Mouse (Mus musculus) intestine, postnatal 0 days (tissue): ENCODE measurements around the gene 4921517D22Rik. TPM values are rescaled to one million over a fixed set of nuclear protein-coding genes. Genes with fewer than 3 reads are reported as not detected.

Source experiments
- ATAC-seq: fragments of 200-750 bp; cut with Nextera tagmentation; 2 replicates; pipeline ENCODE4 v1.8.0; 2017; ENCODE audit warnings: mild to moderate bottlenecking, moderate TSS enrichment, moderate library complexity
- H3K27ac ChIP-seq: fragments of 300-500 bp; sonication (generic); 2 replicates; pipeline ENCODE4 v1.5.1; 2014; ENCODE audit warnings: mild to moderate bottlenecking, low read depth, low read length, moderate library complexity
- H3K27me3 ChIP-seq: fragments of 300-500 bp; sonication (generic); replicated peaks from 2 replicates; pipeline ENCODE4 v1.6.1; 2014; ENCODE audit warnings: low read length, mixed read lengths; ENCODE audit not compliant: control insufficient read depth, insufficient read depth
- H3K36me3 ChIP-seq: fragments of 300-500 bp; sonication (generic); 2 replicates; pipeline ENCODE4 v1.6.1; 2014; ENCODE audit warnings: mild to moderate bottlenecking, moderate library complexity; ENCODE audit not compliant: control insufficient read depth, insufficient read depth
- H3K4me1 ChIP-seq: fragments of 300-500 bp; sonication (generic); replicated peaks from 2 replicates; pipeline ENCODE4 v1.6.1; 2014; ENCODE audit warnings: antibody characterized with exemption, low read length, mixed read lengths; ENCODE audit not compliant: control insufficient read depth, insufficient read depth
- H3K4me2 ChIP-seq: fragments of 300-500 bp; sonication (generic); replicated peaks from 2 replicates; pipeline ENCODE4 v1.6.1; 2014; ENCODE audit warnings: low read depth, mild to moderate bottlenecking, moderate library complexity
- H3K4me3 ChIP-seq: fragments of 300-500 bp; sonication (generic); 2 replicates; pipeline ENCODE4 v1.5.1; 2014; ENCODE audit warnings: low read depth, low read length
- H3K9ac ChIP-seq: fragments of 300-500 bp; sonication (generic); 2 replicates; pipeline ENCODE4 v1.6.1; 2014; ENCODE audit warnings: mild to moderate bottlenecking, low read depth, low read length
- H3K9me3 ChIP-seq: fragments of 300-500 bp; sonication (generic); 2 replicates; pipeline ENCODE4 v1.6.1; 2016; ENCODE audit warnings: mixed run types; ENCODE audit not compliant: control insufficient read depth
- CTCF ChIP-seq: sonication (generic); IDR thresholded peaks from 2 replicates; pipeline ENCODE4 v1.5.1; 2016; ENCODE audit warnings: low read depth, mild to moderate bottlenecking, control low read depth, antibody characterized with exemption, moderate library complexity
- WGBS: fragments of 180-500 bp; shearing (Covaris S2); extraction: QIAGEN DNeasy Blood & Tissue Kit; methylation state at CpG from one replicate; pipeline ENCODE4 v1.1.7; 2014; 5-methylcytosine and 5-hydroxymethylcytosine counted together
- polyA plus RNA-seq: library from polyadenylated mRNA; unstranded; fragments of >200 nt; fragmentation: Nextera tagmentation; extraction: Ambion mirVana; gene quantifications from 2 replicates; pipeline ENCODE4 v1.2.1, GENCODE M21; 2015

Gene 4921517D22Rik
- polyA plus RNA-seq, 1 experiment from 2014 or later: not detected

GRCm38 (mm10) chr13:59649781-59650180 lies 44.1 kb downstream of the 4921517D22Rik start:
- TF ChIP-seq CTCF: no peak
- peak overlapping the region; percentile 46; the same call in 1 of the 2 replicates for H3K27ac ChIP-seq
- WGBS: 59% methylated on average over 5 of the region's 5 CpGs
- no peaks in the 10 kb centered on the region for H3K9me3 ChIP-seq
- H3K4me3 ChIP-seq: no peak overlapping the region
- H3K36me3 ChIP-seq: peaks cover 14% of the 10 kb centered on the region
- H3K4me1 ChIP-seq: 0 out of 2 replicates have a peak, but pooled peaks cover 2% of the 10 kb centered on the region
- H3K27me3 ChIP-seq: no peaks in the 10 kb centered on the region
- no peak overlapping the region for H3K9ac ChIP-seq
- H3K4me2 ChIP-seq: no peak overlapping the region
- ATAC-seq: peak; percentile 71

GRCm38 (mm10) chr13:59648598-59648997 lies 45.3 kb downstream of the 4921517D22Rik start:
- Histone ChIP-seq H3K36me3 (peaks cover 15% of the 10 kb centered on the region), H3K27me3 (no peaks in the 10 kb centered on the region), H3K9me3 (no peaks in the 10 kb centered on the region), H3K4me3 (no peak overlapping the region), H3K27ac (no peak overlapping the region), H3K4me2 (no peak overlapping the region), H3K4me1 (no peaks in the 10 kb centered on the region), H3K9ac (no peak overlapping the region)
- no peak for TF ChIP-seq CTCF
- no peak for ATAC-seq
- 83% methylated on average over 6 of the region's 6 CpGs for WGBS

DNA sequence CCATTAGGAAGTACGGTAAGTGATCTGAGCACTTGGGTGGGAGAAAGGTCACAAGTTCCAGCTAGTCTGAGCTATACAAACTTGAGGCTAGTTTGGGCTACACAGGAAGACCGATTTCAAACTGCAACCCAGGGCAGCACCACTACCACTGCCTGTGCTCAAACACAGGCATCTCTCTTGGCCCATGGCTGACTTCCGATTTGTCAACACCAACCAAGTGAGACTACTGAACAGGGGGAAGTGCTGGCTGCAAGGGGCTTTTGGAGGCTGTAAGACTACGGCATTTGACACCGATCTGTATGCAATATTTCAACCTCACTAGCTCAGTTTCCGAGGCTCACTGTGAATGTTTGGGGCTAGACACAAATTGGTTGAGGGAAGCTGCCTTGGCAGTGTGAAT lies 46.4 kb downstream of the 4921517D22Rik start:
- no peaks in the 10 kb centered on the region for H3K27me3 ChIP-seq
- no peaks in the 10 kb centered on the region for H3K4me1 ChIP-seq
- no peak overlapping the region for H3K9ac ChIP-seq
- no peaks in the 10 kb centered on the region for H3K9me3 ChIP-seq
- ATAC-seq: no peak
- no peak overlapping the region for H3K4me3 ChIP-seq
- WGBS: 91% methylated on average over 6 of the region's 6 CpGs
- no peak for TF ChIP-seq CTCF
- H3K4me2 ChIP-seq: no peak overlapping the region
- H3K36me3 ChIP-seq: peaks cover 15% of the 10 kb centered on the region
- H3K27ac ChIP-seq: no peak overlapping the region

DNA sequence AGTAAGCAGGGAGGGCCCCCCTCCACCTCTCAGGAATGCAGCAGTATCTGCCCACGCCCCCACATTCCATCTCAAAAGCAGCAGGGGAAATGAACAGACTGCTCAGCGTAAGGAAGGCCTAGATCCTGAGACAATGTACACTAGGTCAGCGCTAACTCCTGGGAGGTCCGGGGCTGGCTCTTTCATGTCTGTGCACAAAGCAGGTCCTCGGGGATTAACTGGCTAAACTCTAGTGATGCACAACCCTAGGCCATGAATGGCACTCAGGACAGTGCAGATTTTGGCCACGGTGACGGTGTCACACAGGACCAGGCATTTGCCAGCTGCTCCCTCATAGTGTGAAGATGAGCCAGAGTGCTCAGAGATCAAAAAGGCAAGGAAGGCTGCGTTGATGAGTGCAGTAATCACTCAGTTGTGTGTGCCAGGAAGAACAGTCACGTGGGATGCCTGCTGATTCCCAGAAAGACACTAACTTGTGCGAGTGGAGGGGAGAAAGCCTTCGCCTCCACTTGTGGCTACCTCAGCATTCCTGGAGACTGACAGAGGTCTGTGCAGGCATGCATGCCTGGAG lies 47.1 kb downstream of the 4921517D22Rik start:
- 60% methylated on average over 11 of the region's 11 CpGs for WGBS
- Histone ChIP-seq H3K27ac (no peak overlapping the region), H3K27me3 (no peaks in the 10 kb centered on the region)

GRCm38 (mm10) chr13:59645491-59645890 lies 48.4 kb downstream of the 4921517D22Rik start:
- no peak for ATAC-seq
- Histone ChIP-seq H3K4me1 (no peaks in the 10 kb centered on the region), H3K4me3 (no peak overlapping the region), H3K9me3 (no peaks in the 10 kb centered on the region), H3K9ac (no peak overlapping the region), H3K4me2 (no peak overlapping the region), H3K27ac (no peak overlapping the region), H3K27me3 (no peaks in the 10 kb centered on the region), H3K36me3 (peaks cover 24% of the 10 kb centered on the region)
- TF ChIP-seq CTCF: no peak
- 82% methylated on average over 3 of the region's 3 CpGs for WGBS

More for the DNA sequence above, 47.1 kb downstream of the 4921517D22Rik start:
- H3K4me2 ChIP-seq: no peak overlapping the region
- ATAC-seq: no peak
- no peak for TF ChIP-seq CTCF
- peaks cover 19% of the 10 kb centered on the region for H3K36me3 ChIP-seq
- no peak overlapping the region for H3K9ac ChIP-seq
- H3K9me3 ChIP-seq: no peaks in the 10 kb centered on the region
- no peaks in the 10 kb centered on the region for H3K4me1 ChIP-seq
- H3K4me3 ChIP-seq: no peak overlapping the region

DNA sequence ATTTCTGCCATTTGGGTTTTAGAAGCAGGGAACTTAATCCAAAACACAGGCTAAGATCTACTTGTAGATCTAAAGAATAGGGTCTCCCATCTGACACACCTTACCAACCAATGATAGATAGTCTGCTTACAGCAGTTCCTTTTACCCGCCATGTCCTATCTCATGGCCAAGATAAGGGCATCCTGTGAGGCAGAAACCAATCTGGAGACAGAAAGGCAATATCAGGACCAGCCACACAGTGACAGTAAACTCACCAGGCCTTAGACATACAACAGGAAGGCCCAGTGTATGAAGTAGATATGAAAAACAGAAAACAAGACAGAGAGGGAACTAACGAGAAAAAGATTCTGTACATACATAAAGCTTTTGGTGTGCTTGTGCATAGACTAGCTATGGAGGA lies 51.1 kb downstream of the 4921517D22Rik start:
- Histone ChIP-seq H3K27ac (no peak overlapping the region), H3K4me1 (no peaks in the 10 kb centered on the region), H3K4me3 (no peak overlapping the region), H3K36me3 (peaks cover 21% of the 10 kb centered on the region), H3K27me3 (no peaks in the 10 kb centered on the region), H3K9ac (no peak overlapping the region), H3K4me2 (no peak overlapping the region), H3K9me3 (no peaks in the 10 kb centered on the region)
- TF ChIP-seq CTCF: no peak
- 89% methylated on average over 2 of the region's 2 CpGs for WGBS
- ATAC-seq: no peak

DNA sequence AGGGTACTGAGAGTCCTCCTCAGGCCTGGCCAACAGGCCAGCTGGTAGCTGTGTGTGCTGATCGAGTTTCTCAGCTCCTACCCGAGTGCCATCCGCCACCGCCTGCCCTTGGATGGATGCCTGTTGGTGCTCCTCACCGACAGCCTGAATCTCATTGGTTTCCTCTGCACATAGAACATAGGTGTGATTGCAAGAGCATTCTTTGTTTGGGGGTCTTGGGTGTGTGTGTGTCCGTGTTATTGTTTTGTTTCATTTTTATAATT lies 53.8 kb downstream of the 4921517D22Rik start:
- H3K4me1 ChIP-seq: no peaks in the 10 kb centered on the region
- H3K9ac ChIP-seq: no peak overlapping the region
- 89% methylated on average over 6 of the region's 6 CpGs for WGBS
- ATAC-seq: no peak
- H3K4me2 ChIP-seq: no peak overlapping the region
- no peak overlapping the region for H3K27ac ChIP-seq
- H3K9me3 ChIP-seq: no peaks in the 10 kb centered on the region
- no peak overlapping the region for H3K4me3 ChIP-seq
- no peaks in the 10 kb centered on the region for H3K27me3 ChIP-seq
- no peak for TF ChIP-seq CTCF
- H3K36me3 ChIP-seq: peaks cover 47% of the 10 kb centered on the region
